Mouse (Mus musculus): ENCODE measurements at regions not wholly inside any gene's neighbourhood (a gene's known extent, or its start where the extent isn't known, plus 50 kb on each side); places are given as distances from the start of the nearest gene placed in this dataset.

DNA sequence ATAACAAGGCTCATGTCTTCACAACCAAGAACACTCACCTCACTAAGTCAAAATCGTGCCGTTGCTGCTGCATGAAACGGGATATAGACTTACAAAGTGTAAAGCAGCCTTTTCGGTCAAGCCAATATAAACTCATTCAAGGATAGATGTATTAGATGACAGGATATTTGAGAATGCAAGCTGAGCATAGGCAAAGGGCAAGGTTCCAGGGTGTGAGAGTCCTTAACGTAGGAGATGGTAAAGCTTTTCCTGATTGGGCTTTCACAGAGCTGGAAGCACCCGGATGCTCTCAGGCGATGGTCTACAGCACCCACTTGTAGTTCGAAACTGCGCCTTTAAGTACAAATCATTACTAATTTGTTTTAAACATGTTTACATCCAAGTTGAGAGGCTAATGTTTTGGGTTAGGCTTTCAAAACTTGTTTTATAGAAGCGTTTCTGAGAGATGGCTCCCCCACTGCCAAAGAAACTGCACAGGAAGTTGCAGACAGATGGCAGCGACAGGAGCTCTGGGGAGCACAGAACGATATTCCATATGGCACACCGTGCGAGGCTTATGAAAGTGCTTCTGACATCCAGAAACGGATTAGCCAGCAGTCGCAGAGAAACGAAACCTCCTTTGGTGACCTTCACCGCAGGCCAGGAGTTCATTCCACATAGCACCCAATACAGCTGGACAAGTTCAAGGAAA lies 54.1 kb upstream of the Rell1 start:
- no peak for ATAC-seq

GRCm38 (mm10) chr5:64023324-64023650 lies 54.6 kb upstream of the Rell1 start:
- no peak for ATAC-seq

- ATAC-seq: peak; percentile 95
Measured at GRCm38 (mm10) chr5:64024420-64024819, 55.7 kb upstream of the Rell1 start.

DNA sequence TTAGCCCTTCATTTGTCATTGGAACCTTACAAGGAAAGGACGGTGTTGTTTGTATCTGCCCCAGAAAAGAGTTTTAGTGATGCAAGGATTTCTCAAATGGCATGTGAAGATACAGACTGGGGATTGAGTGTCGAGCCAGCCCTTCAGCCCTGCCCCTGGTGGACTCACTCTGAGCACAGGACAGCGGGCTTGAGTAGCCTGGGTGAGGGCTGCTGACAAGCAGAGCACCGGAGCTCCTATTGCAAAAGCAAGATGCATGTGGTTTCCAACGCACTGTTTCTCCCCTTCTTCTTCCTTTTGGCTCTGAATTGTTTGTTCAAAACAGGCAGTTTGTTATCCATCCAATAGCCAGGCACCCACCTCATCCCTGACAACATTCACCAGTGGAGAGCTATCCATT lies 59.0 kb upstream of the Rell1 start:
- ATAC-seq: no peak

GRCm38 (mm10) chr5:64029622-64030145 lies 61.0 kb upstream of the Rell1 start:
- ATAC-seq: peak; percentile 84

GRCm38 (mm10) chr5:64030281-64030960 lies 61.7 kb upstream of the Rell1 start:
- peak; percentile 65 for ATAC-seq

DNA sequence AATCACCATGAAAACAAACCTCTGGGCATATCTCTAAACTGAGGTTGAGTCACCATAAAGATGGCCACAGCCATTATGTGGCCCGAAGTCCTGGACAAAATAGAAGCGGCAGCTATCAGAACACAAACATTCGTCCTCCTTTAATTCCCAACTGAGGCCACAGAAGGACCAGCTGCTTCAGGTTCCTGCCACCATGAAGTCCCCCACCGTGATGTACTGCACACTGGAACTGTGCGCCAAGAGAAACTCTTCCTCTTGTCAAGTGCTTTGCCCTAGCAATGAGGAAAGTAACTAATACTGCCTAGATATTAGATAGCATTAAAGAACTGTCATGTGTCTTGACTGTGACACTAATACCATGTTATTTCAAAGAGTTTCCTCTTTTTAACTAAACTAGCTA lies 54.4 kb upstream of the Pgm2 start:
- no peak for ATAC-seq

- ATAC-seq: peak; percentile 79
Measured at GRCm38 (mm10) chr5:64040676-64041075, 52.1 kb upstream of the Pgm2 start.

Data from inflammation-experienced regulatory T-cells, adult 6 months (primary cell).